Mouse (Mus musculus) forebrain, embryonic 13.5 days (tissue): ENCODE data around the gene Tas2r114. TPM values are rescaled to one million over a fixed set of nuclear protein-coding genes. Genes with fewer than 3 reads are reported as not detected.

Experiments used
- ATAC-seq: fragments of 200-750 bp; cut with Nextera tagmentation; 2 replicates; pipeline ENCODE4 v1.8.0; 2017
- H3K27ac ChIP-seq: fragments of 300-500 bp; sonication (generic); 2 replicates; pipeline ENCODE4 v1.5.1; 2015; ENCODE audit warnings: inconsistent platforms, mild to moderate bottlenecking, moderate library complexity
- H3K27me3 ChIP-seq: fragments of 300-500 bp; sonication (generic); 2 replicates; pipeline ENCODE4 v1.6.1; 2015; ENCODE audit warnings: mild to moderate bottlenecking, inconsistent platforms
- H3K36me3 ChIP-seq: fragments of 300-500 bp; sonication (generic); 2 replicates; pipeline ENCODE4 v1.6.1; 2015; ENCODE audit warnings: mild to moderate bottlenecking, inconsistent platforms; ENCODE audit not compliant: poor library complexity, severe bottlenecking
- H3K4me1 ChIP-seq: fragments of 300-500 bp; sonication (generic); 2 replicates; pipeline ENCODE4 v1.6.1; 2015; ENCODE audit warnings: inconsistent platforms
- H3K4me2 ChIP-seq: fragments of 300-500 bp; sonication (generic); 2 replicates; pipeline ENCODE4 v1.6.1; 2015; ENCODE audit warnings: inconsistent platforms, mild to moderate bottlenecking, moderate library complexity
- H3K4me3 ChIP-seq: fragments of 300-500 bp; sonication (generic); 2 replicates; pipeline ENCODE4 v1.5.1; 2015; ENCODE audit warnings: mild to moderate bottlenecking, inconsistent platforms
- H3K9ac ChIP-seq: fragments of 300-500 bp; sonication (generic); 2 replicates; pipeline ENCODE4 v1.6.1; 2015; ENCODE audit warnings: mild to moderate bottlenecking, inconsistent platforms
- H3K9me3 ChIP-seq: fragments of 300-500 bp; sonication (generic); replicated peaks from 2 replicates; pipeline ENCODE4 v1.6.1; 2016; ENCODE audit warnings: inconsistent platforms
- WGBS: fragments of 180-500 bp; shearing (Covaris S2); methylation state at CpG from one replicate; pipeline ENCODE4 v1.1.7; 2015; 5-methylcytosine and 5-hydroxymethylcytosine counted together
- polyA plus RNA-seq: library from polyadenylated mRNA; unstranded; fragments of >200 nt; fragmentation: Nextera tagmentation; extraction: Ambion mirVana; gene quantifications from 2 replicates; pipeline ENCODE4 v1.2.1, GENCODE M21; 2015

The Tas2r114 gene
- polyA plus RNA-seq, result not detected in 2 replicates

DNA sequence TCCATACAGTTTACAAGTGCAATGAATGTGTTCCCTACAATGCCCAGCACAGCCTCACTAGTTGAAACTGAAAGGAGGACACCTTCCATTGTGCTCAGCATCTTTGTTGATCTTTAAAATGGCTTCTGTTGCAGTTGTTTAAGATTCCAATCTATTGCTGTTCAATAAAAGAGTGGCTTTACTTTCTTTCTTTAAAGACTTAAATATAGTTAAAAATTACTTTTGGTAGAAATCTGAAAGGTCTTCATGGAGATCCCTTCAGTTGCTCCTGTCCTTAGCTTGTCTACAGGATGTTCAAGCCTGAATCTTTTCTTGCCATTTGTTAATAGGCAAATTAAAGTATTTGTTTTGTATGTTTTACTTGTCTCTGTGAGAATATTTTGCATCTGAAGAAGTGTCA is at the start of gene Tas2r114:
Gene Tas2r114, minus strand, starts transcription at position 101 of the 400 bp plus-strand sequence.
- H3K9me3 ChIP-seq, result peaks cover 17% of the 10 kb centered on the region
- H3K4me2 ChIP-seq, result no peak within 1 kb of the TSS
- H3K4me3 ChIP-seq, result no peak within 1 kb of the TSS
- no peak within 1 kb of the TSS for H3K9ac ChIP-seq
- H3K4me1 ChIP-seq, result no peaks in the 10 kb centered on the region
- H3K36me3 ChIP-seq, result no peaks in the 10 kb centered on the region
- ATAC-seq, result no peak
- H3K27ac ChIP-seq, result no peak within 1 kb of the TSS
- no peaks in the 10 kb centered on the region for H3K27me3 ChIP-seq

DNA sequence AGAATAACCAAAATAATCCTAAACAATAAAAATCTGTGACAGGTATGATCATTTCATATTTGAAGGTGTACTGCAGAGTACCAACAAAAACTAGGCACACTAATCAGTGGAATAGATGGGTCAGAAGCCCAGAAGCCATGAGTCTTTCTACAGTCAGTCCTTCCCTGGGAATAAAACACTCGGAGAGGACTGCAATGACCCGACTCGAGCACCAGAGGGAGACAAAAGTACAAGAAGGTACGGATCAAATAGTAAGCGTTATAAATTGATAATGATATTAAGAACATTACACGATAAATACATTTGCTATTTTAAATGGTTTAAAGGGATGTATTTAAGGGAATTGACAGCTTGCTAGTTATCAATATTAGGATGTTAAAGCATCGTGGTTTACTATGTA is 22.9 kb upstream of the Tas2r114 start:
- WGBS, result 50% methylated on average over 7 of the region's 7 CpGs
- Histone ChIP-seq H3K27me3 (no peaks in the 10 kb centered on the region), H3K9ac (no peak overlapping the region), H3K4me3 (no peak overlapping the region), H3K9me3 (peaks cover 14% of the 10 kb centered on the region), H3K27ac (no peak overlapping the region), H3K4me1 (no peaks in the 10 kb centered on the region), H3K4me2 (no peak overlapping the region), H3K36me3 (no peaks in the 10 kb centered on the region)
- ATAC-seq, result no peak

GRCm38 (mm10) chr6:131687395-131687794 is 2.5 kb downstream of the Tas2r114 start, which contains the start of gene Tas2r105:
Tas2r105 (minus strand) TSS chr6:131687495.
- H3K4me3 ChIP-seq, result no peak within 1 kb of the TSS
- H3K9me3 ChIP-seq, result peaks cover 13% of the 10 kb centered on the region; the same call in 1 of the 2 replicates
- H3K36me3 ChIP-seq, result no peaks in the 10 kb centered on the region
- 94% methylated on average over 1 of the region's 1 CpGs for WGBS
- H3K4me2 ChIP-seq, result no peak within 1 kb of the TSS
- no peak within 1 kb of the TSS for H3K9ac ChIP-seq
- no peak within 1 kb of the TSS for H3K27ac ChIP-seq
- no peak for ATAC-seq
- no peaks in the 10 kb centered on the region for H3K27me3 ChIP-seq
- no peaks in the 10 kb centered on the region for H3K4me1 ChIP-seq

DNA sequence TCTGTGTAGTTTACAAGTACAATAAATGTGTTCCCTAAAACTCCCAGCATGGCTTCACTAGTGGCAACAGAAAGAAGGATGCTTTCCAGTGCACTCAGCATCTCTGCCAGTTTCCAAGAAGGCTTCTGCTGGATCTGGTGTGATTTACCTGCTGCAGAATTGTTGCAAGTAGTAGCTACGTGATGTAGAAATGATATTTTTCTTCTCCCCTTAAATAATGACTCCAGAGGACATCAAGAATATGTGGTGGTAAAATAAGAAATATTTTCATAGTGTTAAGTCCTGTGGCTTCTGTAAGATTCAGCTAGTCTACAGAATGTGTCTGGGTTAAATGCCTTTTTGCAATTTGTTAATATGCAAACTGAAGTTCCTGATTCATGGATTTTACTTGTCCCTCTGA is 4.2 kb downstream of the Tas2r114 start, which contains the start of gene Tas2r104:
Gene Tas2r104, minus strand, starts transcription at position 101 of the 400 bp plus-strand sequence.
- Histone ChIP-seq H3K27me3 (no peaks in the 10 kb centered on the region), H3K27ac (no peak within 1 kb of the TSS), H3K4me2 (no peak within 1 kb of the TSS), H3K36me3 (no peaks in the 10 kb centered on the region), H3K4me1 (no peaks in the 10 kb centered on the region), H3K4me3 (no peak within 1 kb of the TSS), H3K9ac (no peak within 1 kb of the TSS), H3K9me3 (peaks cover 3% of the 10 kb centered on the region; the same call in 1 of the 2 replicates)
- no peak for ATAC-seq
- 80% methylated on average over 1 of the region's 1 CpGs for WGBS

DNA sequence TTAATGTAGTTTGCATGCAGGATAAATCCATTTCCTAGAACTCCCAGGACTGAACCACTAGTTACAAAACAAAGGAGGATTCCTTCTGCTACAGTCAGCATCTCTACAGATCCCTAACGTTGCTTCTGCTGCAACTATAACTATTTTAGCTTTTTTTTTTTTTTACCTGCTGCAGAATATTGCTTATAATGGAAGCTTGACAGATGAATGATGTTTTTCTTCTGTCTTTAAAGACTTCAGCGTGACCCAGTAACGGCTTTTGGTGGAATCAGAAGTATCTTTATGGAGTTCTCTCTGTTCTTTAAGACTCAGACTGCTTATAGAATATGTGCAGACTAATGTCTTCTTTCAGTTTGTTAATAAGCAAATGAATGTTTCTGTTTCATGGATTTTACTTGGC is 11.1 kb downstream of the Tas2r114 start, which contains the start of gene Tas2r106:
Gene Tas2r106, minus strand, starts transcription at position 101 of the 400 bp plus-strand sequence.
- Histone ChIP-seq H3K36me3 (no peaks in the 10 kb centered on the region), H3K4me1 (no peaks in the 10 kb centered on the region), H3K4me3 (no peak within 1 kb of the TSS), H3K9ac (no peak within 1 kb of the TSS), H3K9me3 (0 out of 2 replicates have a peak, but pooled peaks cover 6% of the 10 kb centered on the region), H3K4me2 (no peak within 1 kb of the TSS), H3K27me3 (no peaks in the 10 kb centered on the region), H3K27ac (no peak within 1 kb of the TSS)
- 80% methylated on average over 3 of the region's 3 CpGs for WGBS
- ATAC-seq, result no peak

DNA sequence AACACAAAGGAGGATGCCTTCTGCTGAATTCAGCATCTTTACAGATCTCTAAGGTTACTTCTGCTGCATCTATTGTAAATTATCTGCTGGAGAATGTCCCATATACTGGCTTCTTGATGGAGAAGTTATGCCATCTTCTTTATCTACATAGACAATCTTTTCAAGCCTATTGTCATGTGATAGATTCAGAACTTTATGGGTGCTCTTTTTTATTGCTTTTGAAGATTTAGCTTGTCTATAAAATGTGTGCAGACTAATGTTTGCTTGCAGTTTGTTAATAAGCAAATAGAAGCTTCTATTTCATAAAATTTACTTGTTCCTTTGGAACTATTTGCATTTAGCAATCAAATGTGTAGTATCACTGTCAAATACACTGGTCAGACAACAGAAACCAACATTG is 29.8 kb downstream of the Tas2r114 start, which contains the start of gene Tas2r107:
Gene Tas2r107, minus strand, starts transcription at position 101 of the 400 bp plus-strand sequence.
- Histone ChIP-seq H3K4me2 (no peak within 1 kb of the TSS), H3K4me1 (no peaks in the 10 kb centered on the region), H3K9ac (no peak within 1 kb of the TSS), H3K4me3 (no peak within 1 kb of the TSS), H3K27me3 (no peaks in the 10 kb centered on the region), H3K27ac (no peak within 1 kb of the TSS), H3K36me3 (no peaks in the 10 kb centered on the region), H3K9me3 (peaks cover 11% of the 10 kb centered on the region)
- no peak for ATAC-seq

Other genes starting within 250 kb of the Tas2r114 start
- not detected in 2 replicates for gene 5430401F13Rik, start 203.7 kb downstream of the Tas2r114 start, polyA plus RNA-seq
- gene Gm6619, start 203.7 kb downstream of the Tas2r114 start, polyA plus RNA-seq, result not detected in 2 replicates
- gene Tas2r130, start 59.2 kb downstream of the Tas2r114 start, polyA plus RNA-seq, result not detected in 2 replicates
- gene Tas2r107, start 29.9 kb downstream of the Tas2r114 start, polyA plus RNA-seq, result not detected in 2 replicates
- gene Tas2r106, start 11.2 kb downstream of the Tas2r114 start, polyA plus RNA-seq, result not detected in 2 replicates
- gene Tas2r104, start 4.3 kb downstream of the Tas2r114 start, polyA plus RNA-seq, result not detected in 2 replicates
- gene Tas2r105, start 2.6 kb downstream of the Tas2r114 start, polyA plus RNA-seq, result not detected in 2 replicates